Mouse (Mus musculus): ENCODE measurements around the gene Arpc4. TPM values are rescaled to one million over a fixed set of nuclear protein-coding genes. Genes with fewer than 3 reads are reported as not detected.

Gene Arpc4
- polyA plus RNA-seq, 1 experiment from 2014 or later: 381 TPM

DNA sequence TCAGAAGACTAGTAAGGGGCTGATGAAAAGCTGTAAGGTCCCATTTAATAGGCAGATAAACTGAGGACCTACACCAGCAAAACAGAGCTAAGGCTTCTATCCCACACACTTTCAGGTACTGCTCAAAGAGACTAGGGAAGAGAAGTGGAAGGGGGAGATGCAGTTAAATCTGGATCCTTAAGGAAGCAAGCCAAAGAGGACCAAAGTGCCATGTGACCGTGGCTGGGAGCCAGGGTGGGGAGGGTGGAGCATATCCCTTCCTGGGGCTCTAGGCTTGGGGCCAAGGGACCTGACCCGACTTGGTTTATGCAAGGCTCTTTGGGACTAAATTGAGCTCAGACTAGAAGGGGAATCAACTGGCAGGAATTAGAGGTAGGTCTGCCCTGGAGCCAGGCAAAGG, 33.6 kb upstream of the Arpc4 start:
- H3K4me1 ChIP-seq: peaks cover 27% of the 10 kb centered on the region
- whole genome bisulfite sequencing: 65% methylated on average over 2 of the region's 2 CpGs
- H3K27ac ChIP-seq (replicated peaks): peak overlapping the region; percentile 87
- no peak for DNase-seq (ENCODE audit: low spot score)
- H3K27me3 ChIP-seq (ENCODE audit: low read depth, poor library complexity, severe bottlenecking): no peaks in the 10 kb centered on the region
- no peaks in the 10 kb centered on the region for H3K9me3 ChIP-seq (replicated peaks)
- H3K36me3 ChIP-seq: peaks cover 12% of the 10 kb centered on the region
- H3K4me3 ChIP-seq: peak overlapping the region; percentile 65

DNA sequence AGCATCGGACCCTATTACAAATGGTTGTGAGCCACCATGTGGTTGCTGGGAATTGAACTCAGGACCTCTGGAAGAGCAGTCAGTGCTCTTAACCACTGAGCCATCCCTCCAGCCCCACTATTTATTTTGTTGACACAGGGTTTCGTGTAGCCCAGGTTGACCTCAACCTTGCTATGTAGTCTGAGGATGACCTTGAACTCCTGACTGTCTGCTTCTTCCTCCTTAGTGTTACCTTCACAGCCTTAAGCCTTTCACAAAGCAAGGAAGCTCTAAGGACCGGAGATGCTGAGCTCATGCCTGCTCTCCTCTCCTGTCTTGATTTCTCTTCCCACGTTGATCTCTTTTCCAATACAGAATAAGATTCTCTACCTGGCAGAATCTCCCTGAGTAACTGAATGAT, 31.0 kb upstream of the Arpc4 start:
- peaks cover 24% of the 10 kb centered on the region for H3K4me1 ChIP-seq
- DNase-seq (ENCODE audit: low spot score): no peak

DNA sequence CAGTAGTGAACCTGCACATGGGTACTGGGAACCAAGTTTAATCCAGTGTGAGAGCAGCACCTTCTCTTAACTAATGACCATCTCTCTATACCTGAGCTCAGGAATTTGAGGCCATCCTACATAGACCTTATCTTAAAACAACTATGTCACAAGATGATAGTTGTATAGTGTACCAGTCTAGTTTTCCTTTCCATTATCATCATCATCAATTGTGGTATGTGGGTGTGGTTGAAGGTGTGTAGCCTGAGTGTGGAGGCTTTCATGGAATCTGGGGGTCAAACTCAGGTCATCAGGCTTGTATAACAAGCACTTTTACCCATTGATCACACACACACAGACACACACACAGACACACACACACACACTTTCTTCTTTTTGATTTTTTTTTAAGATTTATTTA, 27.4 kb upstream of the Arpc4 start:
- no peaks in the 10 kb centered on the region for H3K4me1 ChIP-seq
- no peak overlapping the region for H3K27ac ChIP-seq (replicated peaks)
- no peak for DNase-seq (ENCODE audit: low spot score)
- no peak overlapping the region for H3K4me3 ChIP-seq
- no peaks in the 10 kb centered on the region for H3K9me3 ChIP-seq (replicated peaks)
- H3K27me3 ChIP-seq (ENCODE audit: low read depth, poor library complexity, severe bottlenecking): no peaks in the 10 kb centered on the region
- no peaks in the 10 kb centered on the region for H3K36me3 ChIP-seq

More for the DNA sequence above, 31.0 kb upstream of the Arpc4 start:
- Histone ChIP-seq H3K9me3 (replicated peaks) (no peaks in the 10 kb centered on the region), H3K27me3 (ENCODE audit: low read depth, poor library complexity, severe bottlenecking) (no peaks in the 10 kb centered on the region), H3K27ac (replicated peaks) (no peak overlapping the region), H3K36me3 (no peaks in the 10 kb centered on the region), H3K4me3 (no peak overlapping the region)
- 81% methylated on average over 4 of the region's 4 CpGs for WGBS

DNA sequence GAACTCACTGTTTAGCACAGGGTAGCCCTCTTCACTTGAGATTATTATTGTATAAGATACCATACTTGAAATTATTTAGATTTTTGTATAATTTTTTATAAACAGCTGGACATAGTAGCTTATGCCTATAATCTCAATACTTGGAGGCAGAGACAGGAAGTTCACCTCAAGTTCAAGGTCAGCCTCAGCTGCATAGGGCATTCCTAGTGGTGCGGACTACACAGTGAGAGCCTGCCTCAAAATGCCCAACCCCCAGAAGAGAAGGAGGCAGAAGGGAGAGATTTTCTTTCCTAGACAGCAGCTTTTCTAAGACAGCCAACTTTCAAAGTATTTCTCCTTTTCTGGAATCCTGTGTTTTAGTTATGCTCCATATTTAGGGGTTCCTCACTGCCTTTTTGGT, 26.8 kb upstream of the Arpc4 start:
- no peak overlapping the region for H3K4me3 ChIP-seq
- H3K4me1 ChIP-seq: no peaks in the 10 kb centered on the region
- H3K36me3 ChIP-seq: no peaks in the 10 kb centered on the region
- WGBS: 100% methylated on average over 1 of the region's 1 CpGs
- H3K9me3 ChIP-seq (replicated peaks): no peaks in the 10 kb centered on the region
- H3K27me3 ChIP-seq (ENCODE audit: low read depth, poor library complexity, severe bottlenecking): no peaks in the 10 kb centered on the region
- H3K27ac ChIP-seq (replicated peaks): no peak overlapping the region
- no peak for DNase-seq (ENCODE audit: low spot score)

DNA sequence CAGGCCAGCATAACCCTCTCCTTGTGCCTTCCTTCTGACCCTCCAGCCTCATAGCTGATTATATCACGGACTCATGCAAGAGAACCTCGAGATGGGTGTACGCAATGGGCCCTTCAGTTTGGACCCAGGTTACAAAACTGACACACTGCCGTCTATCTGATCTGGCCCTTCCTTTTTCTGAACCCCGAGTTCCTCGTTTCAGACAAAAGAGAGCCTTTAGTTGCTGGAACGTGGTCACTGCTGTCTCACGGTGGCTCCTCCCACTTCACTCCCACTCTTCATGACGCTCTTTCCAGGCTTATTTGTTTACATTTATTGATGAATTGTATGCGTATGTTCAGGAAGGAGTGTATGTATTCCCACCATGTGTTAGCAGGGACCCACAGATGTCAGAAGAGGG, 26.3 kb upstream of the Arpc4 start:
- 69% methylated on average over 10 of the region's 10 CpGs for WGBS
- Histone ChIP-seq H3K4me3 (no peak overlapping the region), H3K27ac (replicated peaks) (no peak overlapping the region), H3K9me3 (replicated peaks) (no peaks in the 10 kb centered on the region), H3K27me3 (ENCODE audit: low read depth, poor library complexity, severe bottlenecking) (no peaks in the 10 kb centered on the region), H3K4me1 (no peaks in the 10 kb centered on the region), H3K36me3 (no peaks in the 10 kb centered on the region)
- no peak for DNase-seq (ENCODE audit: low spot score)

DNA sequence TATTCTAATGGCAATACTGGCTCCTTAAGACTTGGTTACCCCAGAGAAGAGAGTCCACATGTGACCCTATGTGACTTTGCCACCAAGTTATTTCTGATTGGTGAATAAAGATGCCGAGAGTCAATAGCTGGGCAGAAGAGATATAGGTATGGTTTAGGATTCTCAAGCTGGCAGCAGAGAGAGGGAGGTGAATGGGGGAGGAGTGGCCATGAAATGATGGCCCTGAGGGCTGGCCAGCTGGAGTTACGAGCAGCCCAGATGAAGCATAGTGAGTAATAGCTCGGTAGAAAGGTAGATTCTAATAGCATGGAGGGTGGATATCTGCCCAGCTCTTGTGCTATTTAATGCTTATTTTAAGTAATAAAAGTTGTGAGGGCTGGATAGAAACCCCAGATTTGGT, 25.1 kb upstream of the Arpc4 start:
- Histone ChIP-seq H3K4me3 (no peak overlapping the region), H3K27ac (replicated peaks) (no peak overlapping the region), H3K27me3 (ENCODE audit: low read depth, poor library complexity, severe bottlenecking) (no peaks in the 10 kb centered on the region), H3K36me3 (no peaks in the 10 kb centered on the region), H3K9me3 (replicated peaks) (no peaks in the 10 kb centered on the region), H3K4me1 (no peaks in the 10 kb centered on the region)
- DNase-seq (ENCODE audit: low spot score): no peak
- WGBS: 70% methylated on average over 3 of the region's 3 CpGs

DNA sequence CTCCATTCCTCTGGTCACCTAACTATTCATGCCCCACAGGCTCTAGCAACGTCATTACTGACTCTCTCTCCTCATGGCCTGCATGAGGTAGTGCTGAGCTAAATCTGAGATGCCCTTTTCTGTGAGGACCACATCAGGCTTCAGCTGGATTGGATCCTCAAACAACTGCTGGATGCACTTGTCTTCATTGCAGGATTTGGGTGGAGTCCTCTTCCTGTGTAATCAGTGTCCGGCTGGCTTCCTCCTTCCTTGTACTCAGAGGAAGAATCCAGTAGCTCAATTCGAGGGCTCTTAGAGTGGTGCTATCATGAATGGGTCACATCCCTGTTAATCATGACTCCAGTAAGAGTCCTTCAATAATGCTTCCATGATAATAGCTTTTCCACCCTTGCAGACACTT, 24.2 kb upstream of the Arpc4 start:
- Histone ChIP-seq H3K9me3 (replicated peaks) (no peaks in the 10 kb centered on the region), H3K27ac (replicated peaks) (no peak overlapping the region), H3K4me1 (no peaks in the 10 kb centered on the region), H3K4me3 (no peak overlapping the region), H3K27me3 (ENCODE audit: low read depth, poor library complexity, severe bottlenecking) (no peaks in the 10 kb centered on the region), H3K36me3 (no peaks in the 10 kb centered on the region)
- WGBS: 73% methylated on average over 3 of the region's 3 CpGs
- no peak for DNase-seq (ENCODE audit: low spot score)

DNA sequence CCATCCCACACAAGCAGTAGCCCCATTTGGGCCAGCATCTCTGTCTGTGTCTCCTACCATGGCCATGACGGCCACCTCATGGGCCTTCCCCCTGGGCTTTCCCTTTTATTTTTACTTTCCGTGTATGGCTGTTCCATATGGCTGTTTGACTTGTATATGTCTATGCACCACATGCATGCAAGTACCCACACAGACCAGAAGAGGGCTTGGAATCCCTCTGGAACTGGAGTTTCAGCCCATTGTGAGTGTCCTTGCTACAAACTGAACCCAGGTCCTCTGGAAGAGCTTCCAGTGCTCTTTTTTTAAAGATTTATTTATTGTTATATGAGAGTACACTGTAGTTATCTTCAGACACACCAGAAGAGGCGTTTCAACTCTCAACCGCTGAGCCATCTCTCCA, 16.4 kb upstream of the Arpc4 start:
- 78% methylated on average over 4 of the region's 4 CpGs for WGBS
- Histone ChIP-seq H3K27me3 (ENCODE audit: low read depth, poor library complexity, severe bottlenecking) (no peaks in the 10 kb centered on the region), H3K9me3 (replicated peaks) (no peaks in the 10 kb centered on the region), H3K4me1 (no peaks in the 10 kb centered on the region), H3K36me3 (peaks cover 5% of the 10 kb centered on the region), H3K4me3 (no peak overlapping the region), H3K27ac (replicated peaks) (no peak overlapping the region)
- DNase-seq (ENCODE audit: low spot score): no peak

DNA sequence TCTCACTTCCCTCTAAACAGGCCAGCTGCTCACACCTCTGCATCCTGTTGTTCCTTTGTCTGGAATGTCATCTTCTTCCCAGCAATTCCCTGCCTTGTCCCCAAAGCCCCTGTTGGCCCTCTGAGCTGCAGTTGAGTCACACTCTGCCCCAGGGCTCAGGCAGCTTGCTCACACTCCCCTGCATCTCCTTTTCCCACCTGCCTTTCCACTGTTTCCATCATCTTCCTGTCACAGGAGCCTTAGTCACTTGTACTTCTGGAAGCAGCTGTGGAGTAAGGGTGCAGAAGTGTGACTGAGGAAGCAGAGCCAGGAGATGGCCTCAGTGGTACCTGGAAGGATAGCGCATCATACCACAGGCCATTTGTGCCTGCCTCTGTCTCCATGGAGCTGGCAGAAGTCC, 15.7 kb upstream of the Arpc4 start:
- 96% methylated on average over 1 of the region's 1 CpGs for WGBS
- no peak overlapping the region for H3K27ac ChIP-seq (replicated peaks)
- H3K4me1 ChIP-seq: no peaks in the 10 kb centered on the region

DNA sequence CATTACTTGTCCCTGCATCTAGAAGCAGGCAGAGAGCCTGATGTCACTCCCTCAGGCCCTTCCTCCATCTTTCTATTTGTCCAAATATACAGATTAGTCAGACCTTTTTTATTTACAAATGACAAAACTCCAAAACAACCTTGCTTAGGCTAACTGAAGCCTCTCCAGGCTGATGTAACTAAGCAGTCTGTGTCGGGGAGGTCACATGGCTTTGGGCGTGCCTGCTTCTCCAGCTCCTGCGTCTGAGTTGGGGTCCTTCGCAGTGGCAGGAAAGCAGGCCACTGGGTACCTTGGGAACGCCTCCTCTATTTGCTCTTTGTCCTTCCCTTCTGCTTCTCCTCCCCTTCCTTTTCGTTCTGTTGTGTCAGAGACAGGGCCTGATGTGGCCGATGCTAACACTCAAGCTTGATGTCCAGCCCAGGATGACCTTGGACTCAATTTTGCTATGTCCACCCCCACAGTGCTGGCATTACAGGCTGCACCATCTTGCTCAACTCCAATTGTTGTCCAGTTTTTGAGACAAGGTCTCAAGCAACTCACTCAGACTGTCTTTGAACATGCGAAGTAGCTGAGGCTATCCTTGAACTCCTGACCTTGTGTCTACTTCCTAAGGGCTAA, 13.3 kb upstream of the Arpc4 start:
- no peak for DNase-seq (ENCODE audit: low spot score)
- no peak overlapping the region for H3K27ac ChIP-seq (replicated peaks)
- H3K4me1 ChIP-seq: no peaks in the 10 kb centered on the region
- no peaks in the 10 kb centered on the region for H3K9me3 ChIP-seq (replicated peaks)
- no peak overlapping the region for H3K4me3 ChIP-seq
- H3K36me3 ChIP-seq: peaks cover 29% of the 10 kb centered on the region
- H3K27me3 ChIP-seq (ENCODE audit: low read depth, poor library complexity, severe bottlenecking): no peaks in the 10 kb centered on the region
- WGBS: 74% methylated on average over 8 of the region's 8 CpGs

More for the DNA sequence above, 15.7 kb upstream of the Arpc4 start:
- Histone ChIP-seq H3K36me3 (peaks cover 12% of the 10 kb centered on the region), H3K9me3 (replicated peaks) (no peaks in the 10 kb centered on the region), H3K4me3 (no peak overlapping the region), H3K27me3 (ENCODE audit: low read depth, poor library complexity, severe bottlenecking) (no peaks in the 10 kb centered on the region)
- no peak for DNase-seq (ENCODE audit: low spot score)

DNA sequence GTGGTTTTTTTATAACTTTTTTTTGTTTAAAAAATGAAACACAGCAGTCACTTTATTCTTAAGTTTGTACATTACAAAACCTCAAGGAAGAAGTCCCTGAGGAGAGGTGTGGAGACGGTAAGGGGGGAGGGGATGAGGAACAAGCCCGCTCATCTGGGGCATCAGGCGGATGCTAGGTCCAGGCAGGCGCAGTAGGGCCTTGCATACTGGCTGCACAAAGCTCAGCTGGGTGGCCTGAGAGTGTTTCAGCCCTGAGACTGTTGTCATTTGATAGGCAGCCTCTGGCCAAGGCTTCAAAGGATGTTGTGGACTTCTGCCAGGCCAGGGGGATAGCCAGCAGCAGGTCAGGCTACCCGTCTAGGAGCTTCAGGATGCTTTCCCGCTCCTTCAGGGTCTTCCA, 11.3 kb upstream of the Arpc4 start:
- Histone ChIP-seq H3K4me1 (no peaks in the 10 kb centered on the region), H3K27ac (replicated peaks) (no peak overlapping the region), H3K36me3 (peaks cover 49% of the 10 kb centered on the region), H3K9me3 (replicated peaks) (no peaks in the 10 kb centered on the region), H3K27me3 (ENCODE audit: low read depth, poor library complexity, severe bottlenecking) (no peaks in the 10 kb centered on the region), H3K4me3 (no peak overlapping the region)
- WGBS: 88% methylated on average over 6 of the region's 6 CpGs
- no peak for DNase-seq (ENCODE audit: low spot score)

DNA sequence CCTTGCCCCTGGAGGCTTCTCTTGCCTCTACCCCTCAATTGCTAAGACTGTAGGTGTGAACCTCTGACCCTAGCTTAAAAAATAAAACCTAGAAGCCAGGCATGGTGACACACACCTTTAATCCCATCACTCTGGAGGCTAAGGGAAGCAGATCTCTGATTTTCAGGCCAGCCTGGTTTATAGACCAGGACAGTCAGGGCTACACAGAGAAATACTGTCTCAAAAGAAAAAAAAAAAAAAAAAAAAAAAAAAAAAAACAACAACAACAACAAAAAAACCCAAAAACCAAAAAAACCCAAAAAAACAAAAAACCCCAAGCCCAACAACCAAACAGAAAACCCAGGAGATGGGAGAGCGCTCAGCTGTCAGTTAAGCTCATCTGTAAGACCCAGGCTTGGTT, 10.3 kb upstream of the Arpc4 start:
- H3K27me3 ChIP-seq (ENCODE audit: low read depth, poor library complexity, severe bottlenecking): no peaks in the 10 kb centered on the region
- H3K9me3 ChIP-seq (replicated peaks): no peaks in the 10 kb centered on the region
- DNase-seq (ENCODE audit: low spot score): no peak
- peaks cover 59% of the 10 kb centered on the region for H3K36me3 ChIP-seq
- H3K27ac ChIP-seq (replicated peaks): no peak overlapping the region
- 100% methylated on average over 1 of the region's 1 CpGs for WGBS
- H3K4me1 ChIP-seq: no peaks in the 10 kb centered on the region
- H3K4me3 ChIP-seq: no peak overlapping the region

DNA sequence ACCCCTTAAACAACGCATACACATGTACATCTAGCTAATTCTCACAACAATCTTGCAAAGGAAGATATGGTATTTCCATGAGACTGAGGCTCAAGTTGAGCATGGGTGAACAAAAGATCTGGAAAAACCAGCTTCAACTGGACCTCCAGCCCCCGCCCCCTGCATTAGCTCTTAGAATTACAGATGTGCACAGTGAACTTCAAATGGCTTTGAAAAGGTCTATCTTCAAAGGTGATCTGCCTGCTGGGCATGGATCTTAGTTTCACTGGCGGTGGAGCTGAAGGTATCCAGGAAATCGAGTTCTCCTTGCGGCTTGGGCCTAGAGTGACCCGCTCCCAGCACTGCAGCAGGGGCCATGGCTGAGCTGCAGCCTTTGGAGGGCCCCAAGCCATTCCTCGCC, 9.8 kb upstream of the Arpc4 start:
- Histone ChIP-seq H3K9me3 (replicated peaks) (no peaks in the 10 kb centered on the region), H3K27me3 (ENCODE audit: low read depth, poor library complexity, severe bottlenecking) (no peaks in the 10 kb centered on the region), H3K27ac (replicated peaks) (no peak overlapping the region), H3K4me1 (no peaks in the 10 kb centered on the region), H3K4me3 (no peak overlapping the region), H3K36me3 (peaks cover 64% of the 10 kb centered on the region)
- 89% methylated on average over 7 of the region's 7 CpGs for WGBS
- DNase-seq (ENCODE audit: low spot score): no peak

DNA sequence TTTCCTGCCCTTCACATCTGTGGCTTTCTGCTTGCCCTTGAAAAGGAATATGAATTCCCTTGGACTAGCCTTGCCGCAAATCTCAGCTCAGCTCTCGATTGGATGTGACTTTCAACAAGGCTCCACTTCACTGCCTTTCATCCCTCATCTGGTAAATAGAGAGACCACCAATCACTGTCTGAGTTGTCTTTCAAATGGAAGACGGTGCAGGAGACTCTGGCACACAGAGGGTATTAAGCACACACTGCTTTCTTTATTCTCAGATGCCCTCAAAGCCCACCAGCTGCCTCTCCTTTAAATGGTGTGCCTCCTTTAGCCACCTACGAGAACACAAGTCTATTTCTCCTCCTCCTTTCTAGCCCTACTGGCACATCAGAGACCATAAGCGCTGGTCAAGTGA, 9.3 kb upstream of the Arpc4 start:
- DNase-seq (ENCODE audit: low spot score): no peak
- Histone ChIP-seq H3K36me3 (peaks cover 69% of the 10 kb centered on the region), H3K4me3 (no peak overlapping the region), H3K27me3 (ENCODE audit: low read depth, poor library complexity, severe bottlenecking) (no peaks in the 10 kb centered on the region), H3K27ac (replicated peaks) (no peak overlapping the region), H3K4me1 (no peaks in the 10 kb centered on the region), H3K9me3 (replicated peaks) (no peaks in the 10 kb centered on the region)
- 89% methylated on average over 5 of the region's 5 CpGs for WGBS
